Mouse (Mus musculus): ENCODE measurements around the gene Spsb4. TPM values are rescaled to one million over a fixed set of nuclear protein-coding genes. Genes with fewer than 3 reads are reported as not detected.

Gene Spsb4
- total and polyA plus RNA-seq, 2 experiments from 2014 or later = 31.8 to 36.4 TPM

DNA sequence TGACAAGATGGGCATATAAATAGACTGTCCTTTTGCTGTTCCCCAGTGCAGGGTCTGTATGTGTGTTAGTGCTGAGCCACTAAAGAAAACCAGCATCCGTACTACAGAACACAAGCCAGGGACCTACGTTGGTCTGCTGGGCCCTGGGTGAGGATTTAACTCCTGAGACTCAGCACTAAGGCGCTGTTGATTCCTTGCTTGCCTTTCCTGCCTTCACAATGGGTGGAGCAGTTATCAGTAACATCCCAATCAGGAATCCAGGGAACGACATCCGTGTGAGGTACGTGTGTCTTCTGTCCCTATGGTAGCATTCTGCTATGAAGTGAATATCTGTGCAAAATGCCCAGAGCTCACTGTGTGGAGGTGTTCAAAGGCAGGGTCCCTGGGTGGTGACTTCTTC, 8.2 kb downstream of the Spsb4 start:
- Histone ChIP-seq H3K27me3 (ENCODE audit: control insufficient read depth, insufficient read depth, low read length) (no peaks in the 10 kb centered on the region), H3K9me3 (replicated peaks; ENCODE audit: control insufficient read depth, low read length) (0 out of 2 replicates have a peak, but pooled peaks cover 4% of the 10 kb centered on the region), H3K36me3 (replicated peaks; ENCODE audit: control insufficient read depth, insufficient read depth, low read length) (no peaks in the 10 kb centered on the region), H3K4me3 (ENCODE audit: low read depth, low read length) (no peak overlapping the region), H3K4me2 (ENCODE audit: low read depth, low read length) (no peak overlapping the region), H3K9ac (replicated peaks; ENCODE audit: low read depth, low read length) (no peak overlapping the region), H3K27ac (ENCODE audit: low read depth) (0 out of 2 replicates have a peak overlapping the region, but pooled peaks have one; percentile 4), H3K4me1 (ENCODE audit: control insufficient read depth, insufficient read depth) (peaks cover 15% of the 10 kb centered on the region; the same call in 1 of the 2 replicates)
- TF ChIP-seq CTCF (IDR thresholded peaks at IDR 0.05; ENCODE audit: low read depth) = no peak
- TF ChIP-seq EP300 (IDR thresholded peaks at IDR 0.05; ENCODE audit: low read depth) = no peak
- no peak for DNase-seq (ENCODE audit: low spot score)
- 49% methylated on average over 6 of the region's 6 CpGs for WGBS
- no peak; the same call in 1 of the 2 replicates for ATAC-seq (ENCODE audit: insufficient read depth, low read depth)

DNA sequence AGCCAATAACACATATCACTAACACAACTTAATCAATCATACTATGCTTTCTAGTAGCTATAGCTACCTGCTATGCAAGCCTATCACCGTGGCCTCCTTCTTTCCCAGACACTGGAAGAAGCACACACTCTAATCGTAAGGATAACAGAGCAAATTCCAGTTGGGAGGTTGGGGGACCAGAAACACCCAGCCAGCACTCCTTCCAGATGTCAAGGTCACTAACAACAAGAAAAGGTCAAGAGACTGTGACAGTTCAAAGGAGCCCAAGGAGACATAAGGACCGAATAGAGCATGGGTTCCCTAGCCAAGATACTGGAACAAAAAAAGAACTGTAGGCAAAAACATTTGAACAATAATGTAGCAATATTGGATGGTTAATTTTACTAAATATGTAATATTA, 13.9 kb downstream of the Spsb4 start:
- DNase-seq (ENCODE audit: low spot score) (no peak), ATAC-seq (ENCODE audit: insufficient read depth, low read depth) (no peak)
- Histone ChIP-seq H3K27ac (ENCODE audit: low read depth) (no peak overlapping the region), H3K36me3 (replicated peaks; ENCODE audit: control insufficient read depth, insufficient read depth, low read length) (no peaks in the 10 kb centered on the region), H3K4me3 (ENCODE audit: low read depth, low read length) (no peak overlapping the region), H3K9me3 (replicated peaks; ENCODE audit: control insufficient read depth, low read length) (0 out of 2 replicates have a peak, but pooled peaks cover 4% of the 10 kb centered on the region), H3K4me2 (ENCODE audit: low read depth, low read length) (no peak overlapping the region), H3K9ac (replicated peaks; ENCODE audit: low read depth, low read length) (no peak overlapping the region), H3K27me3 (ENCODE audit: control insufficient read depth, insufficient read depth, low read length) (no peaks in the 10 kb centered on the region), H3K4me1 (ENCODE audit: control insufficient read depth, insufficient read depth) (peaks cover 4% of the 10 kb centered on the region; the same call in 1 of the 2 replicates)
- WGBS = 38% methylated on average over 3 of the region's 3 CpGs
- TF ChIP-seq EP300 (IDR thresholded peaks at IDR 0.05; ENCODE audit: low read depth) (no peak), CTCF (IDR thresholded peaks at IDR 0.05; ENCODE audit: low read depth) (no peak)

DNA sequence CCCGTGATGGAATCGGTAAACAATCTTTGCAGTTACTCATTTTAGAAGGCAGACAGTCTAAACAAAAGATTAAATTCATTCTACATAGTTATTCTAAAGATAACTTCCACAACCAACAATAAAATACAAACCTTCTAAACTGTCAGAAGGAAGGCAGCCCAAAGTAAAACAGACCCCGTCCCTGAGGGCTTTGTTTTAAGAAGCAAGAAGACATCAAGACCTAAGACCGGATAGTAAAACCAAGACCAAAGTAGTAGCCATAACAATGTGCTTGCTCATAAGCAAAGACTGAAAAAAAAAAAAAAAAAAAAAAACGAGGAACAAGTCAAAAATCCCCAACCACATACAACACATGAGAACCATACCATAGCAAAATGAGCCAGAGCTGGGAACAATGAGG, 15.5 kb downstream of the Spsb4 start:
- no peak overlapping the region for H3K4me3 ChIP-seq (ENCODE audit: low read depth, low read length)
- no peaks in the 10 kb centered on the region for H3K36me3 ChIP-seq (replicated peaks; ENCODE audit: control insufficient read depth, insufficient read depth, low read length)
- H3K27ac ChIP-seq (ENCODE audit: low read depth) = no peak overlapping the region
- no peak for TF ChIP-seq EP300 (IDR thresholded peaks at IDR 0.05; ENCODE audit: low read depth)
- TF ChIP-seq CTCF (IDR thresholded peaks at IDR 0.05; ENCODE audit: low read depth) = no peak
- DNase-seq (ENCODE audit: low spot score) = no peak
- H3K27me3 ChIP-seq (ENCODE audit: control insufficient read depth, insufficient read depth, low read length) = no peaks in the 10 kb centered on the region
- 62% methylated on average over 5 of the region's 5 CpGs for WGBS
- no peaks in the 10 kb centered on the region for H3K9me3 ChIP-seq (replicated peaks; ENCODE audit: control insufficient read depth, low read length)
- H3K4me1 ChIP-seq (ENCODE audit: control insufficient read depth, insufficient read depth) = peaks cover 4% of the 10 kb centered on the region; the same call in 1 of the 2 replicates
- H3K9ac ChIP-seq (replicated peaks; ENCODE audit: low read depth, low read length) = no peak overlapping the region
- no peak overlapping the region for H3K4me2 ChIP-seq (ENCODE audit: low read depth, low read length)
- no peak for ATAC-seq (ENCODE audit: insufficient read depth, low read depth)

DNA sequence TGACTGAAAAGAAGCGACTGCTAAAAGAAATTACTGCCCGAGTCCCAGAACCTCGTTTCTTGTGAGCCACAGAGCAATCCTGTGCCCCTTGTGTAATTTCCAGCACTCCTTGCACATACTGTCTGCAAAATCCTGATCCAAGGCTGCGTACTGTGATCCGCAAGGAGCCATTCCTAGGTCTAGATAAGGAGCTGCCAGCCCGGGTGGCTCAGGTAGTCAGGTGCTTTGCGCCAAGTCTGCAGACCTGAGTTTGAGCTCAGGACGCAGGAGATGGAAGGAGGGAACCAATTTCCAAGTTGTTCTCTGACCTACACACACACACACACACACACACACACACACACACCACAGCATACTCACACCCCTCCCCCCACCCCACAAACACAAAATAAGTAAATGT, 16.0 kb downstream of the Spsb4 start:
- Histone ChIP-seq H3K4me3 (ENCODE audit: low read depth, low read length) (no peak overlapping the region), H3K9me3 (replicated peaks; ENCODE audit: control insufficient read depth, low read length) (no peaks in the 10 kb centered on the region), H3K4me1 (ENCODE audit: control insufficient read depth, insufficient read depth) (peaks cover 4% of the 10 kb centered on the region; the same call in 1 of the 2 replicates), H3K27me3 (ENCODE audit: control insufficient read depth, insufficient read depth, low read length) (no peaks in the 10 kb centered on the region), H3K27ac (ENCODE audit: low read depth) (no peak overlapping the region), H3K36me3 (replicated peaks; ENCODE audit: control insufficient read depth, insufficient read depth, low read length) (no peaks in the 10 kb centered on the region), H3K4me2 (ENCODE audit: low read depth, low read length) (no peak overlapping the region), H3K9ac (replicated peaks; ENCODE audit: low read depth, low read length) (no peak overlapping the region)
- no peak for TF ChIP-seq CTCF (IDR thresholded peaks at IDR 0.05; ENCODE audit: low read depth)
- TF ChIP-seq EP300 (IDR thresholded peaks at IDR 0.05; ENCODE audit: low read depth) = no peak
- 65% methylated on average over 8 of the region's 8 CpGs for WGBS
- no peak for DNase-seq (ENCODE audit: low spot score)
- ATAC-seq (ENCODE audit: insufficient read depth, low read depth) = no peak

DNA sequence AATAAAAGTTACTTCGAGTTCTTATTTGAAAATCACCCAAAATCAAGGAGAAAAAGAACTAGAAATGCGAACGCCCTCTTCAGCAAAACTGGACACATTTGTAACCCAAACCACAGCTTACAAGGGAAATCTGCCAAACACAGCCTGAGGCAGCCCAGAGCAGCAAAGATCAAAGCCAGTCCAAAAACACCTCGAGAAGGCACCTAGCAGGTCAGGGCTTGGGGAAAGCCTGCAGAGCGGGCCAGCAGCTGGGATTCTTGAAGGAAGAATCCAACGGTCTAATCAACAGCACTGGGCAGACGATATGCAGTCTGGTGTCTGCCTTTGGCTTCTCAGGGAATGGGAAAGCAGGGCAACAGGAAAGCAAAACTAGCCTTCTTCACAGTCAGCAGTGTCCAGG, 16.6 kb downstream of the Spsb4 start:
- Histone ChIP-seq H3K4me2 (ENCODE audit: low read depth, low read length) (no peak overlapping the region), H3K27ac (ENCODE audit: low read depth) (no peak overlapping the region), H3K4me1 (ENCODE audit: control insufficient read depth, insufficient read depth) (peaks cover 4% of the 10 kb centered on the region; the same call in 1 of the 2 replicates), H3K9me3 (replicated peaks; ENCODE audit: control insufficient read depth, low read length) (no peaks in the 10 kb centered on the region), H3K36me3 (replicated peaks; ENCODE audit: control insufficient read depth, insufficient read depth, low read length) (no peaks in the 10 kb centered on the region), H3K9ac (replicated peaks; ENCODE audit: low read depth, low read length) (no peak overlapping the region), H3K4me3 (ENCODE audit: low read depth, low read length) (no peak overlapping the region), H3K27me3 (ENCODE audit: control insufficient read depth, insufficient read depth, low read length) (no peaks in the 10 kb centered on the region)
- 53% methylated on average over 7 of the region's 7 CpGs for WGBS
- no peak for ATAC-seq (ENCODE audit: insufficient read depth, low read depth)
- DNase-seq (ENCODE audit: low spot score) = no peak
- TF ChIP-seq EP300 (IDR thresholded peaks at IDR 0.05; ENCODE audit: low read depth) (no peak), CTCF (IDR thresholded peaks at IDR 0.05; ENCODE audit: low read depth) (no peak)

DNA sequence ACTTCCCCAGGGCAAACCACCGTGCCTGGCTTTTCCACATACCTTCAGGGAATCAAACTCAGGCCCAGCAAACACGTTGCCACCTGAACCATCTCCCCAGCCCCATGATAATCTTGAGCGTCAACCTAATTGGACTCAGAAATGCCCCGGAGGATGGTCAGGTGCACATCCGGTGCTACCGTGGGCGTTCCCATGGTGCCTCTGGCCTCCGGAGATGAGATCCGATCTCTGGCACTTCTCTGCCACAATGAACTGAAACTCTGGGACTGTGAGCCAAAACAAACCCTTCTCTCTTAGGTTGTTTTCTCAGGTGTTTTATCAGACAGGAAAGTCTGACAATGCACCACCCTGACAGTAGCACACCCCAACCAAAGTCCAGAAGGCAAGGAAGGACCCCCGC, 17.2 kb downstream of the Spsb4 start:
- TF ChIP-seq CTCF (IDR thresholded peaks at IDR 0.05; ENCODE audit: low read depth) = no peak
- no peak for TF ChIP-seq EP300 (IDR thresholded peaks at IDR 0.05; ENCODE audit: low read depth)
- Histone ChIP-seq H3K4me3 (ENCODE audit: low read depth, low read length) (no peak overlapping the region), H3K27me3 (ENCODE audit: control insufficient read depth, insufficient read depth, low read length) (no peaks in the 10 kb centered on the region)

More for the DNA sequence above, 17.2 kb downstream of the Spsb4 start:
- WGBS = 84% methylated on average over 10 of the region's 10 CpGs
- Histone ChIP-seq H3K4me2 (ENCODE audit: low read depth, low read length) (no peak overlapping the region), H3K9me3 (replicated peaks; ENCODE audit: control insufficient read depth, low read length) (no peaks in the 10 kb centered on the region), H3K4me1 (ENCODE audit: control insufficient read depth, insufficient read depth) (peaks cover 4% of the 10 kb centered on the region; the same call in 1 of the 2 replicates), H3K27ac (ENCODE audit: low read depth) (no peak overlapping the region), H3K36me3 (replicated peaks; ENCODE audit: control insufficient read depth, insufficient read depth, low read length) (no peaks in the 10 kb centered on the region), H3K9ac (replicated peaks; ENCODE audit: low read depth, low read length) (no peak overlapping the region)
- no peak for ATAC-seq (ENCODE audit: insufficient read depth, low read depth)
- DNase-seq (ENCODE audit: low spot score) = no peak

Measured in heart, postnatal 0 days (tissue).